Mouse (Mus musculus) spleen, adult 2 months (tissue): ENCODE measurements at regions not wholly inside any gene's neighbourhood (a gene's known extent, or its start where the extent isn't known, plus 50 kb on each side); places are given as distances from the start of the nearest gene placed in this dataset.

Source experiments
- DNase-seq, 2 experiments: peaks; one replicate each; pipeline versions ENCODE4 v3.0.0 to v3.0.0-alpha.2; 2012 to 2021; ENCODE audit warnings: low spot score in 2 of 2, low read depth in 1 of 2
- H3K27ac ChIP-seq: fragments of 200-500 bp; 2 replicates; pipeline ENCODE4 v1.5.1; 2012; ENCODE audit warnings: low read length, inconsistent platforms; ENCODE audit not compliant: insufficient read depth
- H3K27me3 ChIP-seq: fragments of 200-500 bp; 2 replicates; pipeline ENCODE4 v1.6.1; 2012; ENCODE audit warnings: mild to moderate bottlenecking, moderate library complexity, low read length, inconsistent platforms; ENCODE audit not compliant: control insufficient read depth, insufficient read depth
- H3K36me3 ChIP-seq: fragments of 200-500 bp; 2 replicates; pipeline ENCODE4 v1.6.1; 2012; ENCODE audit warnings: mild to moderate bottlenecking, low read length, inconsistent platforms; ENCODE audit not compliant: control insufficient read depth, insufficient read depth
- H3K4me1 ChIP-seq: fragments of 200-500 bp; 2 replicates; pipeline ENCODE4 v1.6.1; 2011; ENCODE audit warnings: inconsistent platforms; ENCODE audit not compliant: control insufficient read depth, insufficient read depth, insufficient read length
- H3K4me3 ChIP-seq: fragments of 200-500 bp; 2 replicates; pipeline ENCODE4 v1.5.1; 2011; ENCODE audit warnings: mild to moderate bottlenecking, inconsistent platforms; ENCODE audit not compliant: insufficient read depth, insufficient read length; ENCODE audit errors: extremely low read depth
- CTCF ChIP-seq: fragments of 200-500 bp; IDR thresholded peaks from 2 replicates; pipeline ENCODE4 v1.5.1; 2011; ENCODE audit warnings: mild to moderate bottlenecking, inconsistent platforms; ENCODE audit not compliant: insufficient read depth, insufficient read length, insufficient replicate concordance; ENCODE audit errors: extremely low read depth
- POLR2A ChIP-seq: fragments of 200-500 bp; IDR thresholded peaks from 2 replicates; pipeline ENCODE4 v1.6.1; 2011; ENCODE audit warnings: low read depth, low read length, inconsistent platforms
- WGBS: fragments of 180-500 bp; shearing (Covaris S2); methylation state at CpG from one replicate; pipeline ENCODE4 v1.1.7; 2018; 5-methylcytosine and 5-hydroxymethylcytosine counted together

DNA sequence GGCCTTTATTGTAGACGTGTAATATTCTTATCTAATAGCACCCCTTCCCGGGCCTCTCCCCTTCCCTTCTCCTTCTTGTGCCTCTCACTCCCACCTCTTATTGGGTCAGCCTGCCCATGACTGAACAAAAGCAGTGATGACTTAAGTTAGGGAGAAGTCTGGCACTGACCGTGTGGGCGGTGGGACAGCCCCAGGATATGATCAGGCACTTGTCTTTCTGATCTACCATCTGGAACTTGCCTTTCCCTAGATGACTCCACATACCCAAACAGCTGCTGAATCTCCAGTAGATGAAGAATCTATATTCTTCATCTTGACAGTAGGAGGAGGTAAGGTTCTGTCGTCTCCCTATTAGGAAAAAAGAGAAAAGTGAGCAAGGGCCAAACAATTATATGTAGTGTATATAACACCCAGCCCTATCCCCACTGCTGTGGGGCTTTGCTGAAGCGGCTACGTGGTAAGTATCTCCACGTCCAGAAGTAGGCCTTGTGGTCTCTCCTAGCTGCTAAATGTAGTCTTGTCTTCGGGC is 157.4 kb upstream of the Spdye4c start:
- no peak overlapping the region for H3K27ac ChIP-seq
- H3K36me3 ChIP-seq, result no peaks in the 10 kb centered on the region
- no peak overlapping the region for H3K4me3 ChIP-seq
- H3K27me3 ChIP-seq, result no peaks in the 10 kb centered on the region
- peaks cover 2% of the 10 kb centered on the region; the same call in 1 of the 2 replicates for H3K4me1 ChIP-seq
- no peak for TF ChIP-seq POLR2A
- TF ChIP-seq CTCF, result no peak
- 81% methylated on average over 9 of the region's 9 CpGs for WGBS
- DNase-seq, result no peak

DNA sequence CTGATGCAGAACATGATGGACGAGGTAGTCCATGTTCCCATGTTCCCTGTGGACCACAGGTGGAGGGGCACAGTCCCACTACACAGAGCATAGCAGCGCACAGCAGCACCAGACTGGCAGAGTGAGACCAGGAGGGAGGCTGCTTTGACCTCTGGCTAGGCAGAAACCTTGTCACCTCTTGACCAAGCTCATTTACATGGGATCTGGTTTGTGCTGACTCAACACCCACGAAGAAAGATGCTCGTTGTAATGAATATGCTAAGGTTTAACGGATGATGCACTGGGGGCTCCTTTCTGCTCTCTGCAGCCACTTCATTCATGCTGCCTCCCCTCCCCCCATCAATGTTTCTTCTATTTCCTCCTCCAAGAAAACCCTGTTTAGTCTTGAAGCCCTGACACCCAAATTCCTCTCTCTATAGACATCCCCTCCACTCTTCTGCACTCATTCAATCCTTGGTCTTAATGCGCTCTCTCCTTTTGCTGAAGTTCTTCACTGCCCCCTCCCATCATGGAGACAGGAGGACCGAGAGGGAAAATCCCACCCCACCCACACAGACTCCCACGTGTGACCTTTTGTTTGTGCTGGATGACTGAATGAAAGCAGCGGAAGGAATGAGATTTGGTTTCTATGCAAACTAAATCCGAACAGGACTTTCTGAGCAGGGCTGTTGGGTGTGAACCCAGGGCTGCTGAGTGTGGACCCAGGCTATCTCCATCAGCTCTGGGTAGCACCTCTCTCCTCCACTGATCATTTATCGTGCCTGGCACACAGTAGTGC is 156.6 kb upstream of the Spdye4c start:
- H3K4me1 ChIP-seq, result peaks cover under 1% of the 10 kb centered on the region; the same call in 1 of the 2 replicates
- no peaks in the 10 kb centered on the region for H3K27me3 ChIP-seq
- no peaks in the 10 kb centered on the region for H3K36me3 ChIP-seq
- 82% methylated on average over 11 of the region's 11 CpGs for WGBS
- TF ChIP-seq CTCF, result no peak
- no peak for TF ChIP-seq POLR2A
- H3K4me3 ChIP-seq, result no peak overlapping the region
- no peak for DNase-seq
- H3K27ac ChIP-seq, result no peak overlapping the region

DNA sequence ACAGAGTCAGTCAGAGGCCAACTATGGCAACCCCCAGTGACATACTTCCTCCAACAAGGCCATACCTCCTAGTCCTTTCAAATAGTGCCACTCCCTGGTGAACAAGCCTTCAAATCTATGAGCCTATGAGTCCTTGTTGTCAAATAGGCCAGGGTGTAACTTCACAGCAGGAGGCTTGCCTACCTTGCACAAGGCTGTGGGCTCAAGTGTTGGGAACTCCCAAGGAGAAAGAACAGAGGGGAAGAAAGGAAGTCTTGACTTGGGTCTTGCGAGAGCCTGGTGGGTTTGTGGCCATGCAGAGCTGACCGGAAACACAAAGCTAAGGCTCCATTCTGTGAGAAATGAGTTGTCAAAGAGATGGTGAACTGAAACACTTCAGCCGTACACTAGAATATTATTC is 154.6 kb upstream of the Spdye4c start:
- 92% methylated on average over 3 of the region's 3 CpGs for WGBS
- no peak overlapping the region for H3K27ac ChIP-seq
- no peaks in the 10 kb centered on the region for H3K36me3 ChIP-seq
- no peaks in the 10 kb centered on the region for H3K4me1 ChIP-seq
- H3K27me3 ChIP-seq, result no peaks in the 10 kb centered on the region
- TF ChIP-seq CTCF, result no peak
- no peak for TF ChIP-seq POLR2A
- no peak for DNase-seq
- H3K4me3 ChIP-seq, result no peak overlapping the region

DNA sequence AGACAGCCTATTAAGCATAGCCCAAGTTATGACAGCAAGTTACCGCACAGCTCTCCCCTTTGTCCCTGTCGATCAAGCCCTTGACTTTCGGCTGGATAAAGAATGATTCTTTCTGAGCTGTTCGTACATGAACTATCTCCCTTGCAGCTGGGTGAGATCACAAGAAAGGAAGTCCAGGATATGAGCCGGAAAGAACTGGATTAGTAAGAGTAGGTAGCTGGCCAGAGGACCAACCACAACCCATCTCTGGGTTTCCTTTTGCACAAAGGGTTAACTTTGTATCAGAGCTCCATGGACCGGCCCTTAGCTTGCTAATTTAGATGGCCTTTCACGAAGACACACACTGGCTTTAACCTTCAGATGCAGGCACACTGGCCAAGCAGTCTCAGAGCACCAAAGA is 153.3 kb upstream of the Spdye4c start:
- DNase-seq, result no peak
- WGBS, result 58% methylated on average over 7 of the region's 7 CpGs
- Histone ChIP-seq H3K27ac (no peak overlapping the region), H3K4me3 (no peak overlapping the region), H3K36me3 (no peaks in the 10 kb centered on the region), H3K4me1 (no peaks in the 10 kb centered on the region), H3K27me3 (no peaks in the 10 kb centered on the region)
- TF ChIP-seq POLR2A (no peak), CTCF (no peak)

DNA sequence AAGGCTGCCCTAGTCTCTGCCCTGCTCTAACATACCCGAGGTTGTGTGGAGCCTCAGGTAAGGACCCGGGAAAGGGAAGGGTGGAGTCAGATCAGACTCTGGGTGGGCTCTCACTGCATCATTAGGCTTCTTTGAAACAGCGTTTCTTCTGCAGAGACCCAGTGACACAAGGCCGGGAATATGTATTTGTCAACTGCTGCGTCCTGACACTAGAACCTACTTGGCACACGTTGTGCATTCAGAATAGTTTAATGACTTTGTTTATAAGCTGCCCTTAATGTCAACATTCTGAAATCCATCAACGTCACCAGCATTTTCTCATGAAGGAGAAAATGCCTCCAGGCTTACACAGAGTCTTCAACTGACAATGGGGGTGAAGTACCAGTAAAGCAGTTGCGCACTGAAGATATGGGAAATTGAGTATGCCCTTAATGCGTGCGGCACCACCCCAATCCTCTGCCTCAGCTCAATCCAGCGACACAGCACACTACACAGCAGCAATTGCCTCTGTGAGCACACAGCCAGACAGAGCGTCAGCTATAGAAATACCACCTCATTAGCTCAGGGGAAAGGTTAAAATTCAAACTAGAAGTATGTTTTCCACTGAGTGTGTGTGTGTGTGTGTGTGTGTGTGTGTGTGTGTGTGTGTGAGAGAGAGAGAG is 152.7 kb upstream of the Spdye4c start:
- H3K36me3 ChIP-seq, result no peaks in the 10 kb centered on the region
- H3K4me1 ChIP-seq, result no peaks in the 10 kb centered on the region
- TF ChIP-seq POLR2A (no peak), CTCF (no peak)
- no peak for DNase-seq
- H3K27ac ChIP-seq, result no peak overlapping the region
- WGBS, result 78% methylated on average over 12 of the region's 12 CpGs
- no peak overlapping the region for H3K4me3 ChIP-seq
- no peaks in the 10 kb centered on the region for H3K27me3 ChIP-seq

DNA sequence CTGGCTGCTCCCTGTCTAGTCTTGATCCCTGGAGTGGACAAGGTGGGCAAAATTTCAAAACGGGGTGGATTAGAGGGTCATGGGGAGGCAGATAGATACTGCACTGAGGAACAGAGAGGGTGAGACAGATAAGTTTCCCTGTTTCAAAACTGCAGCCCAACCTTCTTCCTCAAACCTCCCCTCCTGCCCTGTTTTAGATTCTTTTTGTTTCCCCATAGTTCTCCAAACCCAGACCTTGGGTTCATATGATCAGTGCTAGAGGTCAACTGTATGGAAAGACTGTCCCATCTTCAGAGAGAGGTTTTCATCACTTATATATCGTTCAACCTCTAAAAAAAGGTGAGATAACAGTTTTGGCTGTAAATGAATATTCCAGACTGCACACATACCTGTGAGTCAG is 152.1 kb upstream of the Spdye4c start:
- no peak for TF ChIP-seq POLR2A
- no peak for TF ChIP-seq CTCF
- no peak overlapping the region for H3K27ac ChIP-seq
- WGBS, result 49% methylated on average over 2 of the region's 2 CpGs
- no peaks in the 10 kb centered on the region for H3K27me3 ChIP-seq
- no peak for DNase-seq
- no peak overlapping the region for H3K4me3 ChIP-seq
- no peaks in the 10 kb centered on the region for H3K36me3 ChIP-seq
- H3K4me1 ChIP-seq, result no peaks in the 10 kb centered on the region
